Mouse (Mus musculus) bone marrow, adult 2 months (tissue): Measurements from ENCODE around the gene Stx4a. TPM values are rescaled to one million over a fixed set of nuclear protein-coding genes. Genes with fewer than 3 reads are reported as not detected.

ENCODE experiments used
- H3K27ac ChIP-seq: fragments of 200-500 bp; 2 replicates; pipeline ENCODE4 v1.5.1; 2012; ENCODE audit warnings: low read depth, mild to moderate bottlenecking, control low read depth, inconsistent platforms, low read length; ENCODE audit not compliant: control insufficient read depth, poor library complexity, insufficient read depth
- H3K4me1 ChIP-seq: fragments of 200-500 bp; 2 replicates; pipeline ENCODE4 v1.6.1; 2011; ENCODE audit warnings: low read length; ENCODE audit not compliant: control insufficient read depth, insufficient read depth
- H3K4me3 ChIP-seq: fragments of 200-500 bp; replicated peaks from 2 replicates; pipeline ENCODE3; 2011; ENCODE audit warnings: mild to moderate bottlenecking, low read depth, low read length, control low read depth; ENCODE audit not compliant: control insufficient read depth
- CTCF ChIP-seq: fragments of 200-500 bp; IDR thresholded peaks from 2 replicates; pipeline ENCODE4 v1.5.1; 2011; ENCODE audit warnings: low read length, control low read depth; ENCODE audit not compliant: control insufficient read depth, insufficient read depth
- POLR2A ChIP-seq: fragments of 200-500 bp; IDR thresholded peaks from 2 replicates; pipeline ENCODE4 v1.6.1; 2011; ENCODE audit warnings: low read depth, mild to moderate bottlenecking, control low read depth, low read length, borderline replicate concordance; ENCODE audit not compliant: control insufficient read depth
- WGBS: fragments of 180-500 bp; shearing (Covaris S2); methylation state at CpG from one replicate; pipeline ENCODE4 v1.1.7; 2018; 5-methylcytosine and 5-hydroxymethylcytosine counted together
- polyA plus RNA-seq: library from polyadenylated mRNA; stranded (reverse); fragments of >200 nt; gene quantifications from 2 replicates; pipeline ENCODE4 v1.2.4, GENCODE M21; 2011; ENCODE audit warnings: low replicate concordance; ENCODE audit not compliant: missing spikeins, insufficient read depth, insufficient read length

Gene Stx4a
- polyA plus RNA-seq, 1 experiment: 342 TPM

- peaks cover 3% of the 10 kb centered on the region; the same call in 1 of the 2 replicates for H3K4me1 ChIP-seq
- peak overlapping the region; percentile 94 for H3K27ac ChIP-seq
- TF ChIP-seq CTCF (no peak), POLR2A (no peak; the same call in 1 of the 2 replicates)
These were observed 16.8 kb downstream of the Stx4a start for GRCm38 (mm10) chr7:127840886-127841285.

GRCm38 (mm10) chr7:127841340-127842000, 17.4 kb downstream of the Stx4a start:
- peak overlapping the region; percentile 89 for H3K4me3 ChIP-seq
- H3K27ac ChIP-seq: peak overlapping the region; percentile 94
- H3K4me1 ChIP-seq: peaks cover 3% of the 10 kb centered on the region; the same call in 1 of the 2 replicates
- TF ChIP-seq CTCF (no peak; the same call in 1 of the 2 replicates), POLR2A (peak; percentile 60; the same call in 1 of the 2 replicates)
- WGBS: under 1% methylated on average over 46 of the region's 46 CpGs

More at GRCm38 (mm10) chr7:127840886-127841285, 16.8 kb downstream of the Stx4a start:
- WGBS: 2% methylated on average over 15 of the region's 15 CpGs
- H3K4me3 ChIP-seq: peak overlapping the region; percentile 89

GRCm38 (mm10) chr7:127842001-127842718, 18.1 kb downstream of the Stx4a start:
- WGBS: under 1% methylated on average over 40 of the region's 40 CpGs
- TF ChIP-seq CTCF: no peak
- TF ChIP-seq POLR2A: peak; percentile 47; the same call in 1 of the 2 replicates
- Histone ChIP-seq H3K4me1 (peaks cover 3% of the 10 kb centered on the region; the same call in 1 of the 2 replicates), H3K27ac (peak overlapping the region; percentile 94), H3K4me3 (peak overlapping the region; percentile 89)

GRCm38 (mm10) chr7:127849973-127850875, 26.1 kb downstream of the Stx4a start:
- H3K27ac ChIP-seq: 0 out of 2 replicates have a peak overlapping the region, but pooled peaks have one; percentile 12
- TF ChIP-seq CTCF (no peak), POLR2A (no peak)
- H3K4me1 ChIP-seq: no peaks in the 10 kb centered on the region
- WGBS: 57% methylated on average over 6 of the region's 6 CpGs
- H3K4me3 ChIP-seq: no peak overlapping the region

GRCm38 (mm10) chr7:127850906-127851305, 26.8 kb downstream of the Stx4a start:
- WGBS: 54% methylated on average over 5 of the region's 5 CpGs
- no peak overlapping the region for H3K27ac ChIP-seq
- no peak overlapping the region for H3K4me3 ChIP-seq
- H3K4me1 ChIP-seq: no peaks in the 10 kb centered on the region
- no peak for TF ChIP-seq CTCF
- no peak for TF ChIP-seq POLR2A

GRCm38 (mm10) chr7:127858258-127858657, 34.2 kb downstream of the Stx4a start:
- Histone ChIP-seq H3K4me1 (no peaks in the 10 kb centered on the region), H3K4me3 (no peak overlapping the region), H3K27ac (no peak overlapping the region)
- 59% methylated on average over 6 of the region's 6 CpGs for WGBS
- TF ChIP-seq CTCF: no peak
- TF ChIP-seq POLR2A: no peak

GRCm38 (mm10) chr7:127866434-127866833, 42.3 kb downstream of the Stx4a start:
- WGBS: 95% methylated on average over 12 of the region's 12 CpGs

GRCm38 (mm10) chr7:127867641-127868040, 43.5 kb downstream of the Stx4a start:
- Histone ChIP-seq H3K27ac (no peak overlapping the region), H3K4me3 (no peak overlapping the region), H3K4me1 (no peaks in the 10 kb centered on the region)
- TF ChIP-seq CTCF (no peak), POLR2A (no peak)
- 94% methylated on average over 18 of the region's 18 CpGs for WGBS

More at GRCm38 (mm10) chr7:127866434-127866833, 42.3 kb downstream of the Stx4a start:
- TF ChIP-seq POLR2A (no peak), CTCF (no peak)
- Histone ChIP-seq H3K4me1 (no peaks in the 10 kb centered on the region), H3K27ac (no peak overlapping the region), H3K4me3 (no peak overlapping the region)
